Mouse (Mus musculus) ES-Bruce4 (cell line): ENCODE data around the gene Lypd1.

Experiments
- CTCF ChIP-seq: IDR thresholded peaks from one replicate; pipeline ENCODE4 v1.8.1; 2011; ENCODE audit warnings: low read depth, low read length
- EP300 ChIP-seq: IDR thresholded peaks from 2 replicates; pipeline ENCODE4 v1.6.1; 2011; ENCODE audit warnings: low read depth, low read length; ENCODE audit not compliant: insufficient read depth

DNA sequence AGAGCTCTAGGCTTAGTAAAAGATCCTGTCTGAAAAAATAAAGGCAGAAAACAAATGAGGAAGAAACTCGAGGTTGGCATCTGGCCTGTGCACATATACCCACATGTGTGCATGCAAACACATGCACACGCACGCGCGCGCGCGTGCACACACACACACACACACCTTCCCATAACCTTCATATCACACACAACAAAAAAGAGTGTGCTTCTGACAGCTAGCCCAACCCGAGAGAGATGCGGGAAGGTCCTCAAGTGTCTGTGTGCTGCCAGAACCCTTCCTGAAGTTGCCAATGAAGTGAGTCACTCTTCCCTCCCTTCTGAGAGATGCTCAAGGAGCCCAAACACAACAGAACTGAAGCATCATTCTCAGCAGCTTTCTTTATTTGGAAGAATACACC, 12.6 kb upstream of the Lypd1 start:
- TF ChIP-seq CTCF: no peak
- no peak for TF ChIP-seq EP300
